Mouse (Mus musculus): Measurements from ENCODE around the gene Uhrf1.

DNA sequence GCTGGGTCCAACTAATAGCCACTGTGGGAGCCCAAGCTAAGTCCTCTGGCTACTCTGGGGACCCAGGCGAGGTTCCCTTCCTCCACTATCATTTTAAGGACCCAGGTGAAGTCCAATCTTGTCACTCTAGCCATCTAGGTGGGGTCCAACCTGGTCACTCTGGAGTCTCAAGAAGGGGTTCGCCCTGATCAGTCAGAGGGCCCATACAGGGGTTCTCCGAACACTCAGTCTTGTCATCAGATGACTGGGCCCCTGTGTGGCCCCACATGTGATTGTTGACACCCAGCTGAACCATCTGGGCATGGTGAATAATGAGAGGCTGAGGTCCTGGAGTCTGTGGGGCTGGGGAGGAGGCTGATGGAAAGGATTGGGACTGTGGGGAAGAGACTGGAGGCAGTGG, 33.4 kb upstream of the Uhrf1 start:
- TF ChIP-seq TAL1 (IDR thresholded peaks at IDR 0.05; ENCODE audit: low read length) (no peak), GATA1 (IDR thresholded peaks at IDR 0.05; ENCODE audit: low read length) (no peak)

All from erythroblast, embryonic 14.5 days (primary cell).